Mouse (Mus musculus) heart, embryonic 13.5 days (tissue): ENCODE results near the gene Ahcyl2. TPM values are rescaled to one million over a fixed set of nuclear protein-coding genes. Genes with fewer than 3 reads are reported as not detected.
A peak's percentile ranks its signal among the peaks of the same experiment; 100 is the strongest.
"Not testable (repeated sequence)": the region's sequence is repeated elsewhere in the genome, so short reads cannot be mapped to it uniquely, and the experiment has no call there.

Experiments
- ATAC-seq: fragments of 200-750 bp; cut with Nextera tagmentation; 2 replicates; pipeline ENCODE4 v1.8.0; 2017; ENCODE audit warnings: moderate TSS enrichment; ENCODE audit not compliant: insufficient number of reproducible peaks, low FRiP score, low TSS enrichment; ENCODE audit errors: extremely low read depth
- H3K27ac ChIP-seq: fragments of 300-500 bp; sonication (generic); replicated peaks from 2 replicates; pipeline ENCODE4 v1.5.1; 2015; ENCODE audit warnings: moderate library complexity, mild to moderate bottlenecking, inconsistent platforms
- H3K27me3 ChIP-seq: fragments of 300-500 bp; sonication (generic); replicated peaks from 2 replicates; pipeline ENCODE4 v1.6.1; 2015; ENCODE audit warnings: mild to moderate bottlenecking, inconsistent platforms
- H3K36me3 ChIP-seq: fragments of 300-500 bp; sonication (generic); 2 replicates; pipeline ENCODE4 v1.6.1; 2015; ENCODE audit warnings: mild to moderate bottlenecking, inconsistent platforms
- H3K4me1 ChIP-seq: fragments of 300-500 bp; sonication (generic); 2 replicates; pipeline ENCODE4 v1.6.1; 2015; ENCODE audit warnings: inconsistent platforms
- H3K4me2 ChIP-seq: fragments of 300-500 bp; sonication (generic); 2 replicates; pipeline ENCODE4 v1.6.1; 2015; ENCODE audit warnings: inconsistent platforms, mild to moderate bottlenecking, moderate library complexity
- H3K4me3 ChIP-seq: fragments of 300-500 bp; sonication (generic); 2 replicates; pipeline ENCODE4 v1.5.1; 2015; ENCODE audit warnings: moderate library complexity, mild to moderate bottlenecking, inconsistent platforms
- H3K9ac ChIP-seq: fragments of 300-500 bp; sonication (generic); 2 replicates; pipeline ENCODE4 v1.6.1; 2015; ENCODE audit warnings: inconsistent platforms, mild to moderate bottlenecking, moderate library complexity
- H3K9me3 ChIP-seq: fragments of 300-500 bp; sonication (generic); 2 replicates; pipeline ENCODE4 v1.6.1; 2016; ENCODE audit warnings: inconsistent platforms
- WGBS: fragments of 180-500 bp; shearing (Covaris S2); methylation state at CpG from one replicate; pipeline ENCODE4 v1.1.7; 2015; ENCODE audit warnings: mixed read lengths; 5-methylcytosine and 5-hydroxymethylcytosine counted together
- polyA plus RNA-seq: library from polyadenylated mRNA; unstranded; fragments of >200 nt; fragmentation: Nextera tagmentation; extraction: Ambion mirVana; gene quantifications from 2 replicates; pipeline ENCODE4 v1.2.1, GENCODE M21; 2015

The Ahcyl2 gene
- polyA plus RNA-seq, 1 experiment from 2014 or later = 7.0 TPM

DNA sequence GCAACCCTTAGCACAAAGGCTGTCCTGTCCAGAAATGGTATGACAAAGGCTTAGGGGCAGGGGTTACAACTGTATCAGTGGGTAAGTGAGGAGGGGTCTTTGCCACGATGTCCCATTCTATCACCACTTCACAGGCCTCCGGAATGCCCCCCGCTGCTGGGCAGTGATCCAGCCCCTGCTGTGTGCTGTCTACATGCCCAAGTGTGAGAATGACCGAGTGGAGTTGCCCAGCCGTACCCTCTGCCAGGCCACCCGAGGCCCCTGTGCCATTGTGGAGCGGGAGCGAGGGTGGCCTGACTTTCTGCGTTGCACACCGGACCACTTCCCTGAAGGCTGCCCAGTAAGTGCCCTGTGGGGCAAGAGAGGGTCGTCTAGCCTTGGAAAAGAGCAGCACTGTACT, 14.5 kb upstream of the Ahcyl2 start:
- H3K4me3 ChIP-seq = no peak overlapping the region
- no peaks in the 10 kb centered on the region for H3K4me1 ChIP-seq
- peaks cover 1% of the 10 kb centered on the region for H3K9me3 ChIP-seq
- no peak overlapping the region for H3K27ac ChIP-seq
- H3K27me3 ChIP-seq = no peaks in the 10 kb centered on the region
- no peak overlapping the region for H3K4me2 ChIP-seq
- H3K9ac ChIP-seq = no peak overlapping the region
- H3K36me3 ChIP-seq = peaks cover 61% of the 10 kb centered on the region
- no peak for ATAC-seq
- WGBS = 87% methylated on average over 11 of the region's 11 CpGs

- Histone ChIP-seq H3K4me3 (no peak overlapping the region), H3K27me3 (no peaks in the 10 kb centered on the region), H3K27ac (no peak overlapping the region), H3K4me1 (no peaks in the 10 kb centered on the region), H3K9ac (no peak overlapping the region), H3K36me3 (peaks cover 77% of the 10 kb centered on the region), H3K9me3 (no peaks in the 10 kb centered on the region), H3K4me2 (no peak overlapping the region)
- ATAC-seq = no peak
- 85% methylated on average over 5 of the region's 5 CpGs for WGBS
Measured at GRCm38 (mm10) chr6:29756001-29756400, 11.8 kb upstream of the Ahcyl2 start.

DNA sequence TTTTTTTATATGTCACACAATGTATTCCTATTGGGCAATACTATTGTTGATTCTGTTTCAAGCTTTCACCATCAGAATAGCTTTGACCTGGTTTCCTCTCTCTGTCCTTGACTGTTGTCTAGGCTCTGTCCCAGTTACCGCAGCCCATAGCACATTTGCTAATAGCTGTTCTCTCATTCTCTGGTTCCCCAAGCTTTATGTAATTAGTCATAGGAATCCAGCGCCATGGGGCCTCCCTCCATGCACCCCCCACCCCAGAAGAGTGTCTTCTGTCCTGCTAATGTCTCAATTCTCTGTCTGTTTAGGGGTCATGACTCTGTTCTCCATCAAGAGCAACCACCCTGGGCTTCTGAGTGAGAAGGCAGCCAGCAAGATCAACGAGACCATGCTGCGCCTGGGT, 11.3 kb upstream of the Ahcyl2 start:
- Histone ChIP-seq H3K36me3 (peaks cover 79% of the 10 kb centered on the region), H3K4me2 (no peak overlapping the region), H3K9ac (no peak overlapping the region), H3K9me3 (no peaks in the 10 kb centered on the region), H3K27ac (no peak overlapping the region), H3K4me1 (no peaks in the 10 kb centered on the region), H3K4me3 (no peak overlapping the region), H3K27me3 (no peaks in the 10 kb centered on the region)
- 91% methylated on average over 4 of the region's 4 CpGs for WGBS
- ATAC-seq = no peak

- WGBS = 40% methylated on average over 4 of the region's 4 CpGs
- no peak overlapping the region for H3K4me2 ChIP-seq
- ATAC-seq = no peak
- H3K36me3 ChIP-seq = peaks cover 85% of the 10 kb centered on the region
- no peak overlapping the region for H3K9ac ChIP-seq
- H3K27ac ChIP-seq = no peak overlapping the region
- H3K9me3 ChIP-seq = no peaks in the 10 kb centered on the region
- H3K4me1 ChIP-seq = no peaks in the 10 kb centered on the region
- H3K4me3 ChIP-seq = no peak overlapping the region
- H3K27me3 ChIP-seq = no peaks in the 10 kb centered on the region
Measured at GRCm38 (mm10) chr6:29758417-29758816, 9.4 kb upstream of the Ahcyl2 start.

DNA sequence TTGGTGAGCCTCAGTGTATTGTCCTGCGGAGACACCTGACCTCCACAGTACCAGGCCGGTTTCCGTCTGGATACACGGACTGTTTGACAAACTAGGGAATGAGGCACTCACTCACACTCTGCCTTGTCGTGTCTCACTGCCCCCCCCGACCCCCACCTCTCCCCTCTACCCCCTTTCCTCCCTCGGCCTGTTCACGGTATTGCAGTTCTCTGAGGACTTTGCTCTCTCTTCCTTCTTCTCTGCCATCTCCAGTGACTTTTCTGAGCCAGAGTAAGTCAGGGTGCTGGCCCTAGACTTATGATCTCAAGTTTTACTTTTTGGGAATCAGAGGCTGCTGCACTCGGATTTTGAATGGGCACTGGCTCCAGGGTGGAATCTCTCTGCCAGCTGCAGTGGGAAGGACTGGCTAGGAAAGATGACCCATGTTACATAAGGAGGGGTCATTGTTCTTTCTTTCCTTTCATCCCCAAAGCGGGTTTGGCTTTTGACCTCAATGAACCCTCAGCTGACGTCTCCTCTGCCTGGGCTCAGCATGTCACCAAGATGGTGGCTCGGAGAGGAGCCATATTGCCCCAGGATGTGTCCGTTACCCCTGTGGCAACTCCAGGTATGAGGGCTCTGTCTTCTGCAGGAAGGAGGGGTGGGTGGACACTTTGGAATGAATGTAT, 8.7 kb upstream of the Ahcyl2 start:
- H3K9me3 ChIP-seq = no peaks in the 10 kb centered on the region
- H3K27me3 ChIP-seq = no peaks in the 10 kb centered on the region
- no peak overlapping the region for H3K4me2 ChIP-seq
- H3K4me1 ChIP-seq = no peaks in the 10 kb centered on the region
- no peak overlapping the region for H3K4me3 ChIP-seq
- H3K27ac ChIP-seq = no peak overlapping the region
- H3K36me3 ChIP-seq = peaks cover 78% of the 10 kb centered on the region
- no peak for ATAC-seq
- H3K9ac ChIP-seq = no peak overlapping the region
- WGBS = 84% methylated on average over 13 of the region's 13 CpGs

DNA sequence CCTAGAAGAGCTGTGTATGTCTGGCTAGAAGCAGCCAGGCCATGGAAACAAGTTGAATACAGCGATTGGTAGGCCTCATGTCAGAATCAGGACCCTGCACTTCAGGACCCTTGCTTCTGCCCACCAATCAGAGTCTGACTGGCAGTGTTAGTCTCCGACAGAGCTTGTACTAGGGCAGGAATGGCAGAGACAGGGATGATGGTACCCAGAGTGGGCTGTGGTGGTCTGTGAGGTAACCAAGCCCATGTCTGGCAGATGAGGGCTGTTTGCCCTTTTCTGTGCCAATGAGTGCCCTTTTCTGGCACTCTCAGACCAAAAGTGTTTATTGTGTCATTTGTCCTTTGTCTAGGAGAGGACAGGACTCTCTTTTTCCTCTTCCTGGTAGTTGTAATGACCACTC, 7.4 kb upstream of the Ahcyl2 start:
- ATAC-seq, H3K4me3 ChIP-seq, H3K9ac ChIP-seq, H3K27me3 ChIP-seq, H3K9me3 ChIP-seq, H3K27ac ChIP-seq, H3K4me1 ChIP-seq, H3K4me2 ChIP-seq: not testable (repeated sequence)
- WGBS = 84% methylated on average over 2 of the region's 2 CpGs
- H3K36me3 ChIP-seq = peaks cover 65% of the 10 kb centered on the region

DNA sequence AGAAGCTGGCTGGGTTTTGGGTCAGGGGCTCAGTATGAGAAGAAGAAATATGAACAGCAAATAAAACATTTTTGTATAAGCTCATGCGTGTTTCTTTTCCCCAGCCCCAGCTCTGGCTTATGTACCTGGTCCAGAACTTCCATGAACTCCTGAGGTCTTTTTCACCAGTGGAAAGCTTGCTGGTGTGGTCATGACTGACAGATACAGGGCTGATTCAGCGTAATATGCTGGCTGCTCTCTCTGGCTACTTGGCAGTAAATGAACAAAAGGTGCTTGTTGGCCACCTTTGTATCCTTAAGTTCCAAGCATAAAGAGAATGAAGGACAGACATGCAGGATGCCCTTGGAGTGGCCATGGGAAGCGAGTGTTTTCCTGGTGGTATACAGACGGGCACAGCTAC, 6.5 kb upstream of the Ahcyl2 start:
- no peak overlapping the region for H3K9ac ChIP-seq
- H3K27me3 ChIP-seq = no peaks in the 10 kb centered on the region
- no peaks in the 10 kb centered on the region for H3K4me1 ChIP-seq
- H3K9me3 ChIP-seq = no peaks in the 10 kb centered on the region
- no peak for ATAC-seq
- no peak overlapping the region for H3K27ac ChIP-seq
- 85% methylated on average over 4 of the region's 4 CpGs for WGBS
- H3K36me3 ChIP-seq = peaks cover 58% of the 10 kb centered on the region
- H3K4me3 ChIP-seq = no peak overlapping the region
- no peak overlapping the region for H3K4me2 ChIP-seq

- Histone ChIP-seq H3K4me2 (no peak overlapping the region), H3K4me3 (no peak overlapping the region), H3K27me3 (no peaks in the 10 kb centered on the region), H3K4me1 (no peaks in the 10 kb centered on the region), H3K36me3 (peaks cover 46% of the 10 kb centered on the region), H3K27ac (no peak overlapping the region), H3K9me3 (no peaks in the 10 kb centered on the region), H3K9ac (no peak overlapping the region)
- 70% methylated on average over 4 of the region's 4 CpGs for WGBS
- ATAC-seq = no peak
Measured at GRCm38 (mm10) chr6:29762524-29762923, 5.3 kb upstream of the Ahcyl2 start.

DNA sequence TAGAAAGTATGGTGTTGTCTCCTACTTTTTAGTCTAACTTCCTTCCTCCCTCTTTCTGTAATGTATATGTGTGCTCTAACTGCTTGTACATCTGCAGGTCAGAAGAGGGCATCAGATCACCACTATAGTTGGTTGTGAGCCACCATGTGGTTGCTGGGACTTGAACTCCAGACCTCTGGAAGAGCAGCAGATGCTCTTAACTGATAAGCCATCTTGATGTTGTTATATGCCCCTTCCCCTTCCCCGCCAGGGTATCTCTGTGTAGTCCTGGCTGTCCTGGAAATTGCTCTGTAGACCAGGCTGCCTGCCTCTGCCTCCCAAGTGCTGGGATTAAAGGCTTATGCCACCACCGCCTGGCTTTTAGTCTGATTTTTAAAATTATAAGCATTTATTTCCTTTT, 937 bp upstream of the Ahcyl2 start:
- Histone ChIP-seq H3K9ac (no peak overlapping the region), H3K27me3 (no peaks in the 10 kb centered on the region), H3K36me3 (peaks cover 10% of the 10 kb centered on the region; the same call in 1 of the 2 replicates), H3K4me2 (no peak overlapping the region), H3K4me3 (no peak overlapping the region), H3K4me1 (peaks cover 14% of the 10 kb centered on the region), H3K27ac (no peak overlapping the region), H3K9me3 (no peaks in the 10 kb centered on the region)
- WGBS = 81% methylated on average over 2 of the region's 2 CpGs
- ATAC-seq = no peak

- Histone ChIP-seq H3K4me1 (peaks cover 18% of the 10 kb centered on the region), H3K27me3 (no peaks in the 10 kb centered on the region), H3K9ac (peak overlapping the region; percentile 87), H3K4me3 (peak overlapping the region; percentile 68), H3K36me3 (no peaks in the 10 kb centered on the region), H3K4me2 (peak overlapping the region; percentile 74), H3K27ac (peak overlapping the region; percentile 93), H3K9me3 (no peaks in the 10 kb centered on the region)
- ATAC-seq = peak; percentile 32
- under 1% methylated on average over 50 of the region's 50 CpGs for WGBS
Measured at GRCm38 (mm10) chr6:29768791-29769441, 1.1 kb downstream of the Ahcyl2 start.

GRCm38 (mm10) chr6:29770672-29771321, 3.0 kb downstream of the Ahcyl2 start:
- Histone ChIP-seq H3K9ac (no peak overlapping the region), H3K36me3 (no peaks in the 10 kb centered on the region), H3K27ac (no peak overlapping the region), H3K9me3 (no peaks in the 10 kb centered on the region), H3K27me3 (no peaks in the 10 kb centered on the region), H3K4me3 (no peak overlapping the region), H3K4me1 (peaks cover 20% of the 10 kb centered on the region), H3K4me2 (no peak overlapping the region)
- 68% methylated on average over 2 of the region's 2 CpGs for WGBS
- ATAC-seq = no peak
